Mouse (Mus musculus) MEL (cell line): ENCODE data around the gene Rbm47.

Experiments
- CHD2 ChIP-seq: IDR thresholded peaks from 2 replicates; pipeline ENCODE4 v1.6.1; 2011; ENCODE audit warnings: low read length, improper control_type of control experiment
- CTCF ChIP-seq, 3 experiments: IDR thresholded peaks in 2 of 3; conservative IDR thresholded peaks in 1 of 3; 2 replicates each; pipeline ENCODE4 v1.5.1; 2011 to 2012; ENCODE audit warnings: low read length in 3 of 3, low read depth in 2 of 3, mild to moderate bottlenecking in 2 of 3, improper control_type of control experiment in 1 of 3, inconsistent platforms in 1 of 3, mixed read lengths in 1 of 3, moderate library complexity in 1 of 3; ENCODE audit not compliant: control insufficient read depth in 1 of 3, insufficient read depth in 1 of 3, poor library complexity in 1 of 3, severe bottlenecking in 1 of 3
- E2F4 ChIP-seq: IDR thresholded peaks from 2 replicates; pipeline ENCODE4 v1.6.1; 2011; ENCODE audit warnings: low read depth, low read length, improper control_type of control experiment, borderline replicate concordance
- EP300 ChIP-seq, 2 experiments: IDR thresholded peaks; 2 replicates each; pipeline ENCODE4 v1.6.1; 2011; ENCODE audit warnings: improper control_type of control experiment in 2 of 2, low read length in 2 of 2, low read depth in 1 of 2, mild to moderate bottlenecking in 1 of 2
- MAZ ChIP-seq: IDR thresholded peaks from 2 replicates; pipeline ENCODE4 v1.6.1; 2012; ENCODE audit warnings: low read depth, mild to moderate bottlenecking, inconsistent platforms, low read length, improper control_type of control experiment
- NRF1 ChIP-seq: IDR thresholded peaks from 2 replicates; pipeline ENCODE4 v1.6.1; 2014; ENCODE audit warnings: low read depth, mild to moderate bottlenecking, inconsistent platforms, low read length, improper control_type of control experiment, moderate library complexity; ENCODE audit not compliant: poor library complexity, insufficient read depth, severe bottlenecking
- POLR2A ChIP-seq, 2 experiments: IDR thresholded peaks; 2 replicates each; pipeline ENCODE4 v1.6.1; 2011 to 2012; ENCODE audit warnings: low read length in 2 of 2, mild to moderate bottlenecking in 2 of 2, control low read depth in 1 of 2, improper control_type of control experiment in 1 of 2, low read depth in 1 of 2, moderate library complexity in 1 of 2; ENCODE audit not compliant: control insufficient read depth in 1 of 2, insufficient read depth in 1 of 2, poor library complexity in 1 of 2
- RCOR1 ChIP-seq: IDR thresholded peaks from 2 replicates; pipeline ENCODE4 v1.6.1; 2012; ENCODE audit warnings: low read depth, mild to moderate bottlenecking, inconsistent platforms, low read length, improper control_type of control experiment
- ZC3H11A ChIP-seq: IDR thresholded peaks from 2 replicates; pipeline ENCODE4 v1.6.1; 2012; ENCODE audit warnings: low read depth, mild to moderate bottlenecking, inconsistent platforms, low read length, improper control_type of control experiment

DNA sequence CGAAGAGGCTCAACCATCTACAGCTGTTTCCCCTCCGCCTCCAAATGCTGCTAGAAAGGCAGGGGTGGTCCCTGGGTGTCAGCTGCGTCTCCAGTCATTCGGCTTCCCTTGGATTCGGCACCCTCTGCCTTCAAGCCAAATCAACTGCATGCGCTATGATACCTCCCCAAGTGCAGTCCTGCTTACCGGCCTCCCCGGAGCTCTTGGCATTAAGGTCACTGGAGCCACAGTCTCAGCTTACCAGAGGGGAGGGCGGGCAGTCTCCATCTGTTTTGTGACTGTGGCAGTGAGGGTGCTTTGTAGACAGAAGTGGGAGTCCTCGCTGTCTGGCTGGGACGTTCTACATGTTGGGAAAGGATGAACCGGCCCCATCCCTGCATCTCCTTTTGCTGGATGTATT, 205.8 kb downstream of the Rbm47 start:
- TF ChIP-seq EP300 (IDR thresholded peaks at IDR 0.05; ENCODE audit: low read depth in 1 of 2, low read length in 2 of 2): no peak
- TF ChIP-seq NRF1: no peak
- TF ChIP-seq MAZ: no peak
- TF ChIP-seq ZC3H11A: no peak
- no peak for TF ChIP-seq POLR2A (IDR thresholded peaks at IDR 0.05; ENCODE audit: control insufficient read depth in 1 of 2, insufficient read depth in 1 of 2, low read depth in 1 of 2, low read length in 2 of 2, poor library complexity in 1 of 2)
- TF ChIP-seq CTCF (IDR thresholded peaks at IDR 0.05 in 2 of 3, conservative IDR thresholded peaks at IDR 0.05 in 1 of 3; ENCODE audit: control insufficient read depth in 1 of 3, insufficient read depth in 1 of 3, low read depth in 2 of 3, low read length in 3 of 3, poor library complexity in 1 of 3, severe bottlenecking in 1 of 3): no peak
- no peak for TF ChIP-seq CHD2
- no peak for TF ChIP-seq E2F4
- no peak for TF ChIP-seq RCOR1
